9 mouse cellular contexts compared by ENCODE assay signal in the genomic region with DNA sequence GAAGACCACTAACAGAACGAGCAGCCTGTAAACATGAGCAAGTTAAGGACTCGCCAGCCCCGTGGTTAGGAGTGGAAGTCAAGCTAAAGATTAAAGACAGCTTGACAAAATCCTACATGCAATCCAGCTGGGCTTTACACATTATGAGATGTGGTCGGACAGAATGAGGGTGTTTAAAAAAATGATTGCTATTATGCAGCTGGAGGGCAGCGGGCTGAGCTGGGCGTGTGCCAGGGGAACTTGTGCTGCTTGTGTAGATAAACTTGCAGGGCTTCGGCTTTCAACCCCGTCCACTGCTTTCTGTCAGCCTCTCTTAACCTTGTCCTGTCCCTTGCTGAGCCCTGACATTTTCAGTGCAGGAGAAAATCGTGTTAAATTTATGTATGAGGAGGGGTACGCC.
DNase-seq lines count a peak whose midpoint lies in the region; ATAC-seq and TF ChIP-seq lines count a peak whose summit lies in the region.
"Had no signal": no experiment of that assay in that cellular context is flagged by ENCODE, and none has a peak within 500 bp of the region (broad histone marks: within the 10 kb centered on the region; RNA-seq: fewer than 3 reads in every experiment).

No protein-coding gene starts in this region.

- intact Hi-C loops in gastrocnemius, adult 2 months (cut with DNase I) = no loop called here

- H3K9ac ChIP-seq in hindbrain, postnatal 0 days (replicated peaks; ENCODE audit: low read length) = no peak overlapping the region
- H3K9ac ChIP-seq in hindbrain, embryonic 11.5 days (ENCODE audit: low read depth, low read length) = no peak overlapping the region
- H3K9ac ChIP-seq in heart, postnatal 0 days (replicated peaks; ENCODE audit: low read depth, low read length) = no peak overlapping the region
- H3K9ac ChIP-seq in lung, postnatal 0 days (replicated peaks; ENCODE audit: low read depth) = no peak overlapping the region
- H3K9ac ChIP-seq: liver, embryonic 13.5 days had no signal

- 35% methylated on average over 10 of the region's 10 CpGs for WGBS in hindbrain, postnatal 0 days
- WGBS in hindbrain, embryonic 11.5 days = 72% methylated on average over 10 of the region's 10 CpGs
- 12% methylated on average over 10 of the region's 10 CpGs for WGBS in heart, postnatal 0 days
- WGBS in lung, postnatal 0 days = 14% methylated on average over 10 of the region's 10 CpGs

- no peaks in the 10 kb centered on the region for H3K4me1 ChIP-seq in hindbrain, postnatal 0 days (ENCODE audit: insufficient read depth, low read length)
- no peaks in the 10 kb centered on the region for H3K4me1 ChIP-seq in hindbrain, embryonic 11.5 days (replicated peaks; ENCODE audit: control insufficient read depth, insufficient read depth, low read length)
- H3K4me1 ChIP-seq in heart, postnatal 0 days (ENCODE audit: control insufficient read depth, insufficient read depth) = peaks cover 5% of the 10 kb centered on the region; the same call in 1 of the 2 replicates
- H3K4me1 ChIP-seq in lung, postnatal 0 days (ENCODE audit: insufficient read depth, low read depth, low read length) = no peaks in the 10 kb centered on the region
- H3K4me1 ChIP-seq: liver, embryonic 13.5 days had no signal

- H3K9me3 ChIP-seq in hindbrain, postnatal 0 days (ENCODE audit: low read length) = no peaks in the 10 kb centered on the region
- H3K9me3 ChIP-seq in hindbrain, embryonic 11.5 days (ENCODE audit: control insufficient read depth, low read length) = no peaks in the 10 kb centered on the region
- no peaks in the 10 kb centered on the region for H3K9me3 ChIP-seq in heart, postnatal 0 days (replicated peaks; ENCODE audit: control insufficient read depth, low read length)
- H3K9me3 ChIP-seq in lung, postnatal 0 days (ENCODE audit: low read length) = no peaks in the 10 kb centered on the region
- H3K9me3 ChIP-seq: liver, embryonic 13.5 days had no signal

- 0 out of 2 replicates have a peak, but pooled peaks have one; percentile 28 for TF ChIP-seq EP300 in heart, postnatal 0 days (IDR thresholded peaks at IDR 0.05; ENCODE audit: low read depth)
- TF ChIP-seq EP300 in lung, postnatal 0 days (IDR thresholded peaks at IDR 0.05) = peak; percentile 33; the same call in 1 of the 2 replicates

- DNase-seq in hindbrain, postnatal 0 days (ENCODE audit: low spot score) = no peak
- no peak for DNase-seq in hindbrain, embryonic 11.5 days (ENCODE audit: low spot score)
- DNase-seq in adrenal gland, adult 18-20 months (ENCODE audit: low spot score in 2 of 2) = peak; percentile 29 to 34
- peak; percentile 63 for DNase-seq in heart, postnatal 0 days (ENCODE audit: low spot score)
- peak; percentile 78 for DNase-seq in lung, postnatal 0 days (ENCODE audit: low spot score)
- no peak for DNase-seq in layer of hippocampus, postnatal 14 days (ENCODE audit: low spot score in 2 of 2)
- DNase-seq in left cerebral cortex, adult 11 months (ENCODE audit: low spot score) = no peak
- no peak for DNase-seq in gastrocnemius, adult 2 months
- DNase-seq: liver, embryonic 13.5 days had no signal

- no peak overlapping the region for H3K27ac ChIP-seq in hindbrain, postnatal 0 days
- no peak overlapping the region for H3K27ac ChIP-seq in hindbrain, embryonic 11.5 days (ENCODE audit: low read depth, low read length)
- peak overlapping the region; percentile 43; the same call in 1 of the 2 replicates for H3K27ac ChIP-seq in heart, postnatal 0 days (ENCODE audit: low read depth)
- peak overlapping the region; percentile 44; the same call in 1 of the 2 replicates for H3K27ac ChIP-seq in lung, postnatal 0 days (ENCODE audit: low read length)
- H3K27ac ChIP-seq in gastrocnemius, adult 2 months = no peak overlapping the region
- H3K27ac ChIP-seq: liver, embryonic 13.5 days had no signal

- H3K27me3 ChIP-seq in hindbrain, postnatal 0 days (ENCODE audit: insufficient read depth, low read length) = no peaks in the 10 kb centered on the region
- no peaks in the 10 kb centered on the region for H3K27me3 ChIP-seq in hindbrain, embryonic 11.5 days (ENCODE audit: control insufficient read depth, insufficient read depth, low read length)
- no peaks in the 10 kb centered on the region for H3K27me3 ChIP-seq in heart, postnatal 0 days (ENCODE audit: control insufficient read depth, insufficient read depth, low read length)
- H3K27me3 ChIP-seq in lung, postnatal 0 days (replicated peaks; ENCODE audit: insufficient read depth, low read length) = no peaks in the 10 kb centered on the region
- H3K27me3 ChIP-seq: liver, embryonic 13.5 days had no signal

- 0 out of 2 replicates have a peak overlapping the region, but pooled peaks have one; percentile 10 for H3K4me2 ChIP-seq in hindbrain, postnatal 0 days (ENCODE audit: low read depth, low read length)
- no peak overlapping the region for H3K4me2 ChIP-seq in hindbrain, embryonic 11.5 days (replicated peaks; ENCODE audit: low read depth, low read length)
- peak overlapping the region; percentile 35 for H3K4me2 ChIP-seq in heart, postnatal 0 days (ENCODE audit: low read depth, low read length)
- H3K4me2 ChIP-seq in lung, postnatal 0 days (replicated peaks; ENCODE audit: low read depth, low read length) = peak overlapping the region; percentile 20; the same call in 1 of the 2 replicates
- H3K4me2 ChIP-seq: liver, embryonic 13.5 days had no signal

- no peaks in the 10 kb centered on the region for H3K36me3 ChIP-seq in hindbrain, postnatal 0 days (ENCODE audit: insufficient read depth, low read length)
- H3K36me3 ChIP-seq in hindbrain, embryonic 11.5 days (ENCODE audit: control insufficient read depth, insufficient read depth, low read length) = no peaks in the 10 kb centered on the region
- H3K36me3 ChIP-seq in heart, postnatal 0 days (replicated peaks; ENCODE audit: control insufficient read depth, insufficient read depth, low read length) = no peaks in the 10 kb centered on the region
- H3K36me3 ChIP-seq in lung, postnatal 0 days (ENCODE audit: insufficient read depth, low read length) = no peaks in the 10 kb centered on the region
- H3K36me3 ChIP-seq: liver, embryonic 13.5 days had no signal

- ATAC-seq in hindbrain, postnatal 0 days = no peak
- no peak for ATAC-seq in hindbrain, embryonic 11.5 days (ENCODE audit: low FRiP score)
- peak; percentile 79 for ATAC-seq in heart, postnatal 0 days (ENCODE audit: insufficient read depth, low read depth)
- ATAC-seq in lung, postnatal 0 days = peak; percentile 57

- no peak overlapping the region for H3K4me3 ChIP-seq in hindbrain, postnatal 0 days (ENCODE audit: low read length)
- no peak overlapping the region for H3K4me3 ChIP-seq in hindbrain, embryonic 11.5 days (ENCODE audit: low read depth, low read length)
- peak overlapping the region; percentile 8; the same call in 1 of the 2 replicates for H3K4me3 ChIP-seq in heart, postnatal 0 days (ENCODE audit: low read depth, low read length)
- no peak overlapping the region for H3K4me3 ChIP-seq in lung, postnatal 0 days (ENCODE audit: low read depth, low read length)
- H3K4me3 ChIP-seq in gastrocnemius, adult 2 months = no peak overlapping the region
- H3K4me3 ChIP-seq: liver, embryonic 13.5 days had no signal

- TF ChIP-seq CTCF in hindbrain, postnatal 0 days (IDR thresholded peaks at IDR 0.05; ENCODE audit: low read depth) = no peak
- TF ChIP-seq CTCF in heart, postnatal 0 days (IDR thresholded peaks at IDR 0.05; ENCODE audit: low read depth) = no peak
- no peak for TF ChIP-seq CTCF in lung, postnatal 0 days (IDR thresholded peaks at IDR 0.05)
- TF ChIP-seq CTCF in gastrocnemius, adult 2 months (IDR thresholded peaks at IDR 0.05) = no peak

Comparison
In these comparisons a context has a peak if more than half of its experiments do, and no peak if none do; other contexts are left out.
1. ATAC-seq: peak in heart, postnatal 0 days (single experiment) and lung, postnatal 0 days (single experiment); none in hindbrain, postnatal 0 days (single experiment) and hindbrain, embryonic 11.5 days (single experiment).
2. DNase-seq: peak in adrenal gland, adult 18-20 months (2 of 2), heart, postnatal 0 days (single experiment) and lung, postnatal 0 days (single experiment); none in hindbrain, postnatal 0 days (single experiment), hindbrain, embryonic 11.5 days (single experiment), layer of hippocampus, postnatal 14 days (0 of 2), left cerebral cortex, adult 11 months (single experiment) and gastrocnemius, adult 2 months (single experiment).
3. H3K27ac ChIP-seq: peak in heart, postnatal 0 days (single experiment) and lung, postnatal 0 days (single experiment); none in hindbrain, postnatal 0 days (single experiment), hindbrain, embryonic 11.5 days (single experiment) and gastrocnemius, adult 2 months (single experiment).